Mouse (Mus musculus) forebrain, postnatal 0 days (tissue): Measurements from ENCODE around the gene Phf23. TPM values are rescaled to one million over a fixed set of nuclear protein-coding genes. Genes with fewer than 3 reads are reported as not detected.
A peak's percentile ranks its signal among the peaks of the same experiment; 100 is the strongest.

Experiments
- ATAC-seq: fragments of 200-750 bp; cut with Nextera tagmentation; 2 replicates; pipeline ENCODE4 v1.8.0; 2017; ENCODE audit warnings: mild to moderate bottlenecking, moderate library complexity
- DNase-seq: peaks from one replicate; pipeline ENCODE4 v3.0.0-alpha.2; 2015
- H3K27ac ChIP-seq: fragments of 300-500 bp; sonication (generic); 2 replicates; pipeline ENCODE4 v1.5.1; 2014; ENCODE audit warnings: low read depth, mild to moderate bottlenecking, antibody characterized with exemption, low read length, moderate library complexity, mixed read lengths
- H3K27me3 ChIP-seq: fragments of 300-500 bp; sonication (generic); 2 replicates; pipeline ENCODE4 v1.6.1; 2014; ENCODE audit warnings: mild to moderate bottlenecking, low read length, mixed read lengths; ENCODE audit not compliant: insufficient read depth
- H3K36me3 ChIP-seq: fragments of 300-500 bp; sonication (generic); 2 replicates; pipeline ENCODE4 v1.6.1; 2014; ENCODE audit warnings: mild to moderate bottlenecking, moderate library complexity; ENCODE audit not compliant: insufficient read depth
- H3K4me1 ChIP-seq: fragments of 300-500 bp; sonication (generic); 2 replicates; pipeline ENCODE4 v1.6.1; 2014; ENCODE audit warnings: antibody characterized with exemption; ENCODE audit not compliant: insufficient read depth
- H3K4me2 ChIP-seq: fragments of 300-500 bp; sonication (generic); 2 replicates; pipeline ENCODE4 v1.6.1; 2014; ENCODE audit warnings: low read depth, mild to moderate bottlenecking, moderate library complexity
- H3K4me3 ChIP-seq: fragments of 300-500 bp; sonication (generic); 2 replicates; pipeline ENCODE4 v1.5.1; 2014; ENCODE audit warnings: low read depth, low read length, mixed read lengths
- H3K9ac ChIP-seq: fragments of 300-500 bp; sonication (generic); 2 replicates; pipeline ENCODE4 v1.6.1; 2014; ENCODE audit warnings: mild to moderate bottlenecking
- H3K9me3 ChIP-seq: fragments of 300-500 bp; sonication (generic); 2 replicates; pipeline ENCODE4 v1.6.1; 2016; ENCODE audit warnings: low read length
- CTCF ChIP-seq: sonication (generic); IDR thresholded peaks from 2 replicates; pipeline ENCODE4 v1.5.1; 2016; ENCODE audit warnings: antibody characterized with exemption, control low read depth, low read depth
- WGBS: fragments of 180-500 bp; shearing (Covaris S2); extraction: QIAGEN DNeasy Blood & Tissue Kit; methylation state at CpG from one replicate; pipeline ENCODE4 v1.1.7; 2014; 5-methylcytosine and 5-hydroxymethylcytosine counted together
- polyA plus RNA-seq: library from polyadenylated mRNA; unstranded; fragments of >200 nt; fragmentation: Nextera tagmentation; extraction: Ambion mirVana; gene quantifications from 2 replicates; pipeline ENCODE4 v1.2.1, GENCODE M21; 2015
- total RNA-seq: library from RNA; depleted of rRNA; stranded (reverse); fragments of >200 nt; gene quantifications from 2 replicates; pipeline ENCODE4 v1.2.3, GENCODE M21; 2014

Phf23 gene
- total and polyA plus RNA-seq, 2 experiments from 2014 or later, result 47.6 to 49.7 TPM

- no peaks in the 10 kb centered on the region for H3K9me3 ChIP-seq
- DNase-seq (no peak), ATAC-seq (no peak)
- TF ChIP-seq CTCF, result no peak
- H3K4me3 ChIP-seq, result no peak overlapping the region
- H3K9ac ChIP-seq, result no peak overlapping the region
- no peak overlapping the region for H3K27ac ChIP-seq
- H3K27me3 ChIP-seq, result no peaks in the 10 kb centered on the region
- peaks cover 39% of the 10 kb centered on the region for H3K36me3 ChIP-seq
- H3K4me2 ChIP-seq, result peak overlapping the region; percentile 73
- peaks cover 14% of the 10 kb centered on the region for H3K4me1 ChIP-seq
- 86% methylated on average over 3 of the region's 3 CpGs for WGBS
Observed at GRCm38 (mm10) chr11:69992932-69993331, 2.6 kb upstream of the Phf23 start.

DNA sequence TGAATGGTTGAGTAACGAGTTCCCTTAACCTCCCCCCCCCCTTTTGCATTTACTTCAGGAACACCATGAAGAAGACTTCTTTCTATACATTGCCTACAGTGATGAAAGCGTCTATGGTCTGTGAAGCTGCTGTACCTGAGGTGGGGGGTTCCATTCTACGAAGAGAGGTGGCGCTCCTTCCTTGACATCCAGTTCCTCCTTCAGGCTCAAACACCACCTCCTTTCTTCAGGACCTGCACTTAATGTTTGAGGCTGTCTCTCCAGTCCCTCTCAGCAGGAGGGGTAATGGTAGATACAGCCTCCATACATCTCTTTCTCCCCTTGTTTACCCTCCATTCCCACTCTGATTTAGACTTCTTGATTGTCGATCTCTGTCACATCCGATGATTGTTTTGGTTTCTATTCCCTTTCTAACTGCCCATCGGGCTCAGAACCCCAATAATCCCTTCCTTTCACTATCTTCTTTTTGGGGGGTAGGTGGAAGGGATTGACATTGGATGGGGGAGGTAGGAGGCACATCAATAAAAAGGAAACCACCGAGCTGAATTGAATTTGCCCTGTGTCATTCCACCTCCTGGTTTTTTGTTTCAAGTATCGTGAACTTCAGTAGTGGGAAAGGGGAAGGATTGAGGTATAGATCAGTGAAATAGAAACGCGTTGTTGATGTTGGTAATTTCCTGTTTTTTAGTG lies 1.0 kb upstream of the Phf23 start:
- Histone ChIP-seq H3K4me3 (no peak overlapping the region), H3K27ac (no peak overlapping the region), H3K36me3 (peaks cover 37% of the 10 kb centered on the region), H3K4me1 (peaks cover 17% of the 10 kb centered on the region), H3K9ac (no peak overlapping the region), H3K9me3 (no peaks in the 10 kb centered on the region), H3K4me2 (no peak overlapping the region), H3K27me3 (no peaks in the 10 kb centered on the region)
- no peak for DNase-seq
- no peak for ATAC-seq
- TF ChIP-seq CTCF, result peak; percentile 35; the same call in 1 of the 2 replicates
- WGBS, result 83% methylated on average over 11 of the region's 11 CpGs

GRCm38 (mm10) chr11:69996161-69997061 lies 834 bp downstream of the Phf23 start:
- H3K27me3 ChIP-seq, result no peaks in the 10 kb centered on the region
- H3K4me1 ChIP-seq, result peaks cover 20% of the 10 kb centered on the region
- no peaks in the 10 kb centered on the region for H3K9me3 ChIP-seq
- no peak for ATAC-seq
- peak; percentile 46 for DNase-seq
- H3K4me2 ChIP-seq, result peak overlapping the region; percentile 73
- WGBS, result 2% methylated on average over 61 of the region's 66 CpGs
- peak overlapping the region; percentile 89 for H3K27ac ChIP-seq
- peak overlapping the region; percentile 72 for H3K9ac ChIP-seq
- TF ChIP-seq CTCF, result no peak
- H3K36me3 ChIP-seq, result peaks cover 35% of the 10 kb centered on the region
- peak overlapping the region; percentile 79 for H3K4me3 ChIP-seq

DNA sequence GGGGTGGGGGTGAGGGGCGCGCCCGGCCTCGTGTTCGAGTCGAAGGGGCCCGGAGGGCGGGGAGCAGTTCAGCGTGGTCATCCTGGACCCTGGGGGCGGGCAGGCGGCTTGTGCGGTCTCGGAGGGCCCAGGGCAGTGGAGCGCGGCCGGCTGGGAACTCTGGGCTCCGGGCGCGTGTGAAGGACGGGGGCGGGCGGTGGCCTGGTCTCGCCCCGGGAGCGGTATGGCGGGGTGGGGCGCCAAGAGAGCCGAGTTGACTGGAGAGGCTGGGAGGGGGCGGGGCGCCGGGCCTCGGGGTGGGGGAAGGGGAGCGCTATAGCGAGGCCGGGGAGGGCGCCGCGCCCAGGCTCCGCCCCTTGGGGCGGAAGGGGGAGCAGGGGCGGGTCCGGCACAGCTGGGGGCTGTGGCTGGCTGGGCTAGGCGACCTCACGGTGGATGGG lies 1.5 kb downstream of the Phf23 start:
- peak overlapping the region; percentile 72 for H3K9ac ChIP-seq
- peak overlapping the region; percentile 79 for H3K4me3 ChIP-seq
- peaks cover 26% of the 10 kb centered on the region for H3K4me1 ChIP-seq
- no peak for TF ChIP-seq CTCF
- no peaks in the 10 kb centered on the region for H3K27me3 ChIP-seq
- peaks cover 35% of the 10 kb centered on the region for H3K36me3 ChIP-seq
- no peak for ATAC-seq
- DNase-seq, result peak; percentile 71
- H3K27ac ChIP-seq, result peak overlapping the region; percentile 89
- H3K4me2 ChIP-seq, result peak overlapping the region; percentile 73
- WGBS, result 6% methylated on average over 30 of the region's 44 CpGs
- H3K9me3 ChIP-seq, result no peaks in the 10 kb centered on the region

- Histone ChIP-seq H3K27ac (no peak overlapping the region), H3K36me3 (peaks cover 29% of the 10 kb centered on the region), H3K4me1 (peaks cover 26% of the 10 kb centered on the region), H3K4me3 (no peak overlapping the region), H3K27me3 (no peaks in the 10 kb centered on the region), H3K9me3 (no peaks in the 10 kb centered on the region), H3K9ac (no peak overlapping the region), H3K4me2 (no peak overlapping the region)
- ATAC-seq, result no peak
- no peak for DNase-seq
- TF ChIP-seq CTCF, result peak; percentile 46
- 93% methylated on average over 27 of the region's 27 CpGs for WGBS
Observed at GRCm38 (mm10) chr11:69998567-69999491, 3.3 kb downstream of the Phf23 start.

DNA sequence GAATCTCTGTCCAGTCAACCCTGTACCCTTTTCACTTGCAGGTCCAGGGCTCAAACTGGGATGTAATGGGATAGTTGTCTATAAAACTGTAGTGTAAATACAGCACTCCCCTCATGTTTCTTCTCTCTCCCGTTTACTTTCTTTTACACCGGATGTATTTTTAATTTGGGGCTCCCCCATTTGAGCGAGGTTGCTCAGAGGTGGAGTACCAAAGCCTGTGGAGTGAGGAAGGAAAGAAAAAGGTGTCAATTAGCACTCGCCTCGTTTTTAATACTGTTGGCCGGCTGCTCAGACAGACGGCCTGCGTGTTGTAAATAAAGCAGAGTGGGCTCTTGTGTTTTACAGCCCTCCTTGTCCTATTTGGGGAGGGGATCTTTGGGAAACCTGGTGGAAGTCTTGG lies 4.1 kb downstream of the Phf23 start:
- no peaks in the 10 kb centered on the region for H3K27me3 ChIP-seq
- peaks cover 26% of the 10 kb centered on the region for H3K4me1 ChIP-seq
- H3K4me2 ChIP-seq, result no peak overlapping the region
- TF ChIP-seq CTCF, result no peak
- 0 out of 2 replicates have a peak overlapping the region, but pooled peaks have one; percentile 17 for H3K27ac ChIP-seq
- no peaks in the 10 kb centered on the region for H3K9me3 ChIP-seq
- H3K4me3 ChIP-seq, result no peak overlapping the region
- no peak for DNase-seq
- H3K36me3 ChIP-seq, result peaks cover 21% of the 10 kb centered on the region
- no peak for ATAC-seq
- H3K9ac ChIP-seq, result no peak overlapping the region
- WGBS, result 85% methylated on average over 8 of the region's 8 CpGs
